Mouse (Mus musculus) erythroblast, embryonic 14.5 days (primary cell): ENCODE results near the gene Zfp839. TPM values are rescaled to one million over a fixed set of nuclear protein-coding genes. Genes with fewer than 3 reads are reported as not detected.

ENCODE experiments used
- H3K27me3 ChIP-seq: 2 replicates; pipeline ENCODE4 v1.6.1; 2012; ENCODE audit warnings: inconsistent platforms; ENCODE audit not compliant: control insufficient read depth
- H3K36me3 ChIP-seq: 2 replicates; pipeline ENCODE4 v1.6.1; 2012; ENCODE audit warnings: mild to moderate bottlenecking, inconsistent platforms; ENCODE audit not compliant: control insufficient read depth
- H3K4me1 ChIP-seq: 2 replicates; pipeline ENCODE4 v1.6.1; 2012; ENCODE audit warnings: inconsistent platforms; ENCODE audit not compliant: control insufficient read depth
- H3K4me3 ChIP-seq: replicated peaks from 2 replicates; pipeline ENCODE3; 2012; ENCODE audit warnings: moderate library complexity, mild to moderate bottlenecking, inconsistent platforms
- H3K9me3 ChIP-seq: 2 replicates; pipeline ENCODE4 v1.6.1; 2012; ENCODE audit warnings: low read length, inconsistent platforms, mixed read lengths; ENCODE audit not compliant: control insufficient read depth
- GATA1 ChIP-seq: IDR thresholded peaks from 2 replicates; pipeline ENCODE4 v1.6.1; 2012; ENCODE audit warnings: low read length, inconsistent platforms, mixed read lengths
- TAL1 ChIP-seq: IDR thresholded peaks from 3 replicates; pipeline ENCODE4 v1.6.1; 2012; ENCODE audit warnings: low read length, inconsistent platforms, mixed read lengths
- polyA plus RNA-seq: library from polyadenylated mRNA; stranded (reverse); fragments of >175 nt; gene quantifications from 2 replicates; pipeline ENCODE4 v1.2.3, GENCODE M21; 2012

Gene Zfp839
- polyA plus RNA-seq, 1 experiment = 0.13 TPM

DNA sequence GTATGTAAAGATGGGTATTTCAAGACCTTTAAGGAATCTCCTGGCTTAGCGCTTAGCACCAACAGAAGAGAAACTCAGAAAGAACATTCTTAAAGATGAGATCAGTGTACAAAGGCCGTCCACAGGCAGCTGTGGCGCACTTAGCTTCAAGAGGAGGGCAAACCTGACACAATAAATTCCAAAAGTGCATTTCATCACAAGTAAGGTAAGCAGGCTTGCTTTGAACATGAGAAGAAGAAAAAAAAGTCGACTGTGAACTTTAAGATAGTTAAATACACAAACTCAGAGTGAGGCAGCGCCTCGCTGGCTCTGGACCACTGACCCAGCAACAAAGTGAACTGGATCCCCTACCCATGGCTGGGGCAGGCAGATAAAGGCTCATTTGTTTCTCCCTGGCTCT, 13.3 kb upstream of the Zfp839 start:
- Histone ChIP-seq H3K4me1 (peaks cover 16% of the 10 kb centered on the region), H3K27me3 (peaks cover 35% of the 10 kb centered on the region), H3K4me3 (no peak overlapping the region), H3K9me3 (no peaks in the 10 kb centered on the region), H3K36me3 (no peaks in the 10 kb centered on the region)
- TF ChIP-seq TAL1 (no peak), GATA1 (no peak)

DNA sequence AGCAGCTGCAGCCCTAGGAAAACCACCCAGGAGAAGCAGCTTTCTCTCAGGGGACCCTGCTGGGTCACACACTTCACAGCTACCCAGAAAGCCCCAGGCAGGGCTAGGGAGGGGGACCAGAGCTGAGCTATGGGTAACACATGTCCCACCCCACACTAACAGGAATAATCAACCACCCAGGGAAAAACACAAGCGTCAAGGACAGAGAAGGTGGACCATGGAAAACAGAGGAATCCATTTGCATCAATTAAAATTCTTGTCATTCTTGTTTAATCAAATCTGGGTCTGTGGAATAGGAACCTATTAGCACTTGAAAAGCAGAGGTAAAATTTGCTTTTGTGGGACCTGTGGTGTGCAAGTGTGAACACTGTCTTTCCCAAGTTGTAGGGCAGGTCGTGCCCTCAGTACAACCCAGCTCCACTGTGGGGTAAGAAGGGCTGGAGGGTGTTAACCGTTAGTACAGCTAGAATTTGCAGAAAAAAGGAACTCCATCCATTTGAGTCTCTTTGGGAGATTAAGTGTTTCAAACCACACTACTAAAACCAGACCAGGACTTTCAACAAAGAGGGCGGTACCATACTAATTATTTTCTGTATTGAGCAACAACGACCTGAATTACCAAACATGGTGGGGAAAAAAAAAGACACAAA, 12.7 kb upstream of the Zfp839 start:
- peaks cover 35% of the 10 kb centered on the region for H3K27me3 ChIP-seq
- no peak overlapping the region for H3K4me3 ChIP-seq
- no peak for TF ChIP-seq TAL1
- TF ChIP-seq GATA1 = no peak
- no peaks in the 10 kb centered on the region for H3K36me3 ChIP-seq
- H3K4me1 ChIP-seq = peaks cover 16% of the 10 kb centered on the region
- no peaks in the 10 kb centered on the region for H3K9me3 ChIP-seq

DNA sequence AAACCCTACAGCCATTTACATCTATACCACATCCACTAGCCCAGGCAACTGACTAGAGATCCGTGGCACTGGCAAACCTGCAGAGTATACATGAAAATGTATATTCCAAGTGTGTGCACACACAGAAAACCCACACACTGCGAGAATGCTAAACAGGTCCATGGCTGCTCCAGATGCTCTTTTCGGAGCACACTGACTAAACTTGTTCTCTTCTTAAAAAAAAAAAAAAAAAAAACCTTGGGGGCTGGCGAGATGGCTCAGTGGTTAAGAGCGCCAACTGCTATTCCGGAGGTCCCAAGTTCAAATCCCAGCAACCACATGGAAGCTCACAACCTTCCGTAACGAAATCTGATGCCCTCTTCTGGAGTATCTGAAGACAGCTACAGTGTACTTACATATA, 12.2 kb upstream of the Zfp839 start:
- H3K4me3 ChIP-seq = no peak overlapping the region
- H3K9me3 ChIP-seq = no peaks in the 10 kb centered on the region
- no peaks in the 10 kb centered on the region for H3K36me3 ChIP-seq
- H3K27me3 ChIP-seq = peaks cover 35% of the 10 kb centered on the region
- H3K4me1 ChIP-seq = peaks cover 16% of the 10 kb centered on the region
- TF ChIP-seq GATA1 (no peak), TAL1 (no peak)

DNA sequence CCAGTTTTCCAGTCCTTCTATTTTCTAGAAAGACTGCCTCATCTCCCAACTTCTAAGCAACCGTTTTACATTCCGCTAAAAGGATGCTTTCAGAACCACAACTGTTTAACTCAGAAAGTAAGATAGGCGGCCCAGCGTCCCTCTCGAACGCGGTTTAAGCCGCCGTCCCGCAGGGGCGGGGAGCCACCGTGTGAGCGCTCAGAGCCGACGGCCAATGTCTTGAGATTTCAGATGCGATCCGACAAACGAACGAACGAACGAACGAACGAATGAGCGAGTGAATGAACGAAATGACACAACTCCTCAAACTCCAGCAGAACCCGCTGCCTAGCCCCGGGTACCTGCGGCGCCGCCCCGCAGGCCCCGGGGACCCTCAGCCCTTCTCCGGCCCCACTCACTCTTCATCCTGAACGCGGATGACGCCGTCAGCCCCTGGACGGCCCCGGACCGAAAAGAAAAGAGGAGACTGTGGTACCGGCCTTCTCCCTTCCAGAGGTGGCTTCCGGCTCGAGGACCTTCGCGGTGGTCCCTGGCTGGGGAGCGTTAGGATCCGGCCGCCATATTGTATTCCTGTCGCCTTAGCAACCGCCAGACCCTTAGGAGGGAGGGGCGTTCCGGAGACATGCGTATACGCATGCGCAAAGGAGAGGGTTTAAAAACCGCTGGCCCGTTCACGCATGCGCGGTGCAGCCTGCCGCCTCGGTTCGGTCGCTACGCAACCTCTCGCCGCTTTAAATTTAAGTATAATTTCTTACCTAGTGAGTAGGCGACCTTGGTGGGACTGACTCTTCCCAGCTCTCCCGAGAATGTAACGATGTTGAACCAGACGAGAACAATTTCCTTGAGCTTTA, 9.5 kb upstream of the Zfp839 start, which contains the start of gene Mok:
TSS of gene Mok (minus strand) at position 592 of the 851 bp plus-strand sequence.
- no peaks in the 10 kb centered on the region for H3K9me3 ChIP-seq
- TF ChIP-seq TAL1 (no peak), GATA1 (no peak)
- peak within 1 kb of the TSS; percentile 82 for H3K4me3 ChIP-seq
- H3K27me3 ChIP-seq = peaks cover 32% of the 10 kb centered on the region
- H3K4me1 ChIP-seq = peaks cover 42% of the 10 kb centered on the region
- H3K36me3 ChIP-seq = no peaks in the 10 kb centered on the region

GRCm38 (mm10) chr12:110841731-110842493, 8.1 kb upstream of the Zfp839 start:
- no peaks in the 10 kb centered on the region for H3K9me3 ChIP-seq
- no peaks in the 10 kb centered on the region for H3K36me3 ChIP-seq
- no peak for TF ChIP-seq GATA1
- no peak for TF ChIP-seq TAL1
- peaks cover 55% of the 10 kb centered on the region for H3K4me1 ChIP-seq
- peaks cover 25% of the 10 kb centered on the region for H3K27me3 ChIP-seq
- H3K4me3 ChIP-seq = no peak overlapping the region

GRCm38 (mm10) chr12:110843194-110844048, 6.6 kb upstream of the Zfp839 start:
- TF ChIP-seq GATA1 (no peak), TAL1 (no peak)
- peaks cover 19% of the 10 kb centered on the region for H3K27me3 ChIP-seq
- H3K4me3 ChIP-seq = peak overlapping the region; percentile 74
- H3K36me3 ChIP-seq = no peaks in the 10 kb centered on the region
- peaks cover 55% of the 10 kb centered on the region for H3K4me1 ChIP-seq
- H3K9me3 ChIP-seq = no peaks in the 10 kb centered on the region

DNA sequence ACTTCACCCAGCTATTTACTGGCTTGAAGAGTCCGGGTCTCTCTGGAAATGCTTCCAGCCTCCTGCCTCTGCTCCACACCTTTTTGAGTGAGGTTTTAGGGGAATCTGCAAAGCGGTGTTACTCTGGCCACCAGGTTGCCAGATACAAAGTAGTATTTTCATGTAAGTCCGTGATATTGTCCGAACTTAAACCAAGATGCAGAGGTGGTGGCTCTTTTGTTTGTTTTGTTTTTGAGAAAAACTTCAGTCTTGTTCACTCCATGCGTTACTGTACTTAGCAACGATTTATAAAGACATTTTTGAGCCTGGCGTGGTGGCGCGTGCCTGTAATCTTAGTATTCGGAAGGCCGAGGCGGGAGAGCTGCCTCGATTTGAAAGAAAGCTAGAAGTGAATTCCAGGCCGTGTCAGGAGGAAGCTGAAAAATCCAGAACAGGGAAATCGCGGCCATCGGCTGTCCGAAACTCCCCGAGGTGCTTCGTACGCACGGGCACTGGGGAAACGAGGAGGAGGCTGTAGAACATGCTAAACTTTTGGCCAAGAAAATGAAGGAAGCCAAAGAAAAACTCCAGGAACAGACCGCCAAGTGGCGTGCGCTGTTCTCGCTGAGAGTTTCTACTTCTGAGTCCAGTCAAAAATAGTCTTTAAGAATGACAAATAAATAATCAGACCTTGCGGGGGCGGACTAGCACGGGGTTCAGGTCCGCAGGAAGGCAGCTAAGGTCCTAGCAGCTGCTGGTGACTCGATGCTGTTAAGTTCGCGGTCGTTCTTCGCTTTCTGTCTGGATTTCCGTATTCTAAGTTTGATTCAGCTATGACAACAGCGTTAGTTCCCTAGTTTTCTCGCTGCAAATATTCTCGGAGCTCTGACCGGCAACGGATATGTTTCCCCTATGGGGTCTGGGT, 5.6 kb upstream of the Zfp839 start:
- peaks cover 58% of the 10 kb centered on the region for H3K4me1 ChIP-seq
- TF ChIP-seq TAL1 (no peak), GATA1 (no peak)
- peaks cover 12% of the 10 kb centered on the region for H3K27me3 ChIP-seq
- H3K4me3 ChIP-seq = peak overlapping the region; percentile 74
- H3K36me3 ChIP-seq = no peaks in the 10 kb centered on the region
- no peaks in the 10 kb centered on the region for H3K9me3 ChIP-seq
